Mouse (Mus musculus) limb, embryonic 12.5 days (tissue): ENCODE data around the gene Trim25. TPM values are rescaled to one million over a fixed set of nuclear protein-coding genes. Genes with fewer than 3 reads are reported as not detected.
A peak's percentile ranks its signal among the peaks of the same experiment; 100 is the strongest.

ENCODE experiments used
- ATAC-seq: fragments of 200-750 bp; cut with Nextera tagmentation; 2 replicates; pipeline ENCODE4 v1.8.0; 2017; ENCODE audit warnings: low read depth, moderate TSS enrichment; ENCODE audit not compliant: insufficient number of reproducible peaks, insufficient read depth, low FRiP score, low TSS enrichment
- H3K27ac ChIP-seq: fragments of 300-500 bp; sonication (generic); 2 replicates; pipeline ENCODE4 v1.5.1; 2016; ENCODE audit warnings: mild to moderate bottlenecking, moderate library complexity
- H3K27me3 ChIP-seq: fragments of 300-500 bp; sonication (generic); 2 replicates; pipeline ENCODE4 v1.6.1; 2016; ENCODE audit warnings: mild to moderate bottlenecking, moderate library complexity
- H3K36me3 ChIP-seq: fragments of 300-500 bp; sonication (generic); 2 replicates; pipeline ENCODE4 v1.6.1; 2016; ENCODE audit warnings: mild to moderate bottlenecking, moderate library complexity
- H3K4me1 ChIP-seq: fragments of 300-500 bp; sonication (generic); replicated peaks from 2 replicates; pipeline ENCODE4 v1.6.1; 2016
- H3K4me2 ChIP-seq: fragments of 300-500 bp; sonication (generic); 2 replicates; pipeline ENCODE4 v1.6.1; 2016; ENCODE audit warnings: mild to moderate bottlenecking, moderate library complexity
- H3K4me3 ChIP-seq: fragments of 300-500 bp; sonication (generic); replicated peaks from 2 replicates; pipeline ENCODE4 v1.5.1; 2016; ENCODE audit warnings: mild to moderate bottlenecking
- H3K9ac ChIP-seq: fragments of 300-500 bp; sonication (generic); replicated peaks from 2 replicates; pipeline ENCODE4 v1.6.1; 2016; ENCODE audit warnings: mild to moderate bottlenecking, moderate library complexity
- H3K9me3 ChIP-seq: fragments of 300-500 bp; sonication (generic); 2 replicates; pipeline ENCODE4 v1.6.1; 2016; ENCODE audit warnings: mild to moderate bottlenecking, moderate library complexity
- WGBS: fragments of 180-500 bp; shearing (Covaris S2); methylation state at CpG from one replicate; pipeline ENCODE4 v1.1.7; 2016; 5-methylcytosine and 5-hydroxymethylcytosine counted together
- polyA plus RNA-seq: library from polyadenylated mRNA; unstranded; fragments of >200 nt; fragmentation: Nextera tagmentation; extraction: Ambion mirVana; gene quantifications from 2 replicates; pipeline ENCODE4 v1.2.1, GENCODE M21; 2016

The Trim25 gene
- 4.4 and 4.8 TPM in 2 replicates for polyA plus RNA-seq

DNA sequence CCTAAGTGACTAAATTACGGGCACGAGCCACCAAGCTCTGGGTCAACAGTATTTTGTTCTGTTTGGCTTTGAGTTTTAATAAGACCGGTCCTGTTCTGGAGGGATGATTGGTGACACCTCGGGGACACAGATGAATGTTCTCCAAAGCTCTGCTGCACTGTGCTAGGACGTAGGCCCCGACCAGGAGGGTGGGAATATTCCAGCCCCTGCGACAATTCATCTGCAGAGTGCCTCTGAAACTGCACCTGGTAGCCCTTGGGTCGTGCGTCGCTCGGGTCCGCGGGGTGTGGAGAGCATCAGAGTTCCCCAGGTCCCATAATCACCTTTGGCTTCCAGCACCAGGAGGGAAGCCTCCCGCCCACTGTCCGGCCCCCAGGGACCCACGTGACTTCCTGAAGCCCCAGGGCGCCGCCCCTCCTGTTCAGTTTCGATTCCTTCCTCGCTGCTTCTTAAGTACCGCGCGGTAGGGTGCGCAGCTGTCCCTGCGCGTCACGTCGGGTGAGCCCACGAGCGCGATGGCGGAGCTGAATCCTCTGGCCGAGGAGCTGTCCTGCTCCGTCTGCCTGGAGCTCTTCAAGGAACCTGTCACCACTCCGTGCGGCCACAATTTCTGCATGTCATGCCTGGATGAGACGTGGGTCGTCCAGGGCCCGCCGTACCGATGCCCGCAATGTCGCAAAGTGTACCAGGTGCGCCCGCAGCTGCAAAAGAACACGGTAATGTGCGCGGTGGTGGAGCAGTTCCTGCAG is at the start of gene Trim25:
Gene Trim25 (plus strand): TSS at position 403 of the 749 bp plus-strand sequence.
- no peaks in the 10 kb centered on the region for H3K36me3 ChIP-seq
- H3K27me3 ChIP-seq: peaks cover 34% of the 10 kb centered on the region
- ATAC-seq: peak; percentile 75
- no peaks in the 10 kb centered on the region for H3K9me3 ChIP-seq
- H3K4me1 ChIP-seq: 0 out of 2 replicates have a peak, but pooled peaks cover 3% of the 10 kb centered on the region
- peak within 1 kb of the TSS; percentile 47; the same call in 1 of the 2 replicates for H3K9ac ChIP-seq
- no peak within 1 kb of the TSS for H3K27ac ChIP-seq
- H3K4me3 ChIP-seq: peak within 1 kb of the TSS; percentile 48
- under 1% methylated on average over 48 of the region's 48 CpGs for WGBS
- peak within 1 kb of the TSS; percentile 64 for H3K4me2 ChIP-seq

DNA sequence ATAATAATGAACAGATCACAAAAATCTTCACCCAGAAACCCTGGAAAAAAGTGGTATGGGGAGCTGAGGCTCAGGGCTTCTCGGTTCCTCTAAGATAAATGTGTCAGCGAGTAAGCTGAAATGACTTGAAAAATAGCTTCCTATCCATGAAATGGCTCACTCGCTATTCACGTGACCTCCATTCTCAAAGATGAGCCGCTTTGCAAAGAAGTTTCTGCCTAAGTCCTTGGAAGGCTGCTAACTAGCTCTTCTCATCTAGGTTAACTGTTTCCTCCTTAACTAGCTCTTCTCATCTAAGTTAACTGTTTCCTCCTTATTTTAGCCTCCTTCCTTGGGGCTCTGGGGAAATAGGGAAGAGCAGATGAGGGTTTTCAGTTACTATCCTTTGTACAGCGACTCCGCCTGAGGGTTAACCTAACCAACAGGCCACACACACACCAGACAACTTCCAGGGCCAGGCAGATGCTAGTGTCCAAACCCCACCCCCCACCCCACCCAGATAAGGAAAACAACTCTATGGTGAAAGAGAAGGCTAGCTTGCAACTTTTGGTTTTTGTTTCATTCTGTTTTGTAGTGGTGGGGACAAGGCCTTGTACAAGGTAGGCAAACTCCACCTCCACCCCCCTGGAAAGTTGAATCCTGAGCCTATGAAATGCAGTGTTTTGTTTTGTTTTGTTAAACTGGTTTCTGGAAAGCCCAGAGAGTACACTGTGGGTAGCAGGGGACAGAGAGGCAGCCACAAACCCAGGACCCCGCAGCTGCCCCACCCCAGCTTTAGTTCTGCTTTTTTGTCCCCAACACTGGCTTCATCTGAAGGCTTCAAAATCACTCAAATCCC is 49.2 kb upstream of the Trim25 start:
- Histone ChIP-seq H3K36me3 (peaks cover 53% of the 10 kb centered on the region), H3K9me3 (no peaks in the 10 kb centered on the region), H3K4me3 (no peak overlapping the region), H3K4me2 (no peak overlapping the region), H3K9ac (no peak overlapping the region), H3K4me1 (peaks cover 4% of the 10 kb centered on the region; the same call in 1 of the 2 replicates), H3K27me3 (no peaks in the 10 kb centered on the region), H3K27ac (no peak overlapping the region)
- 91% methylated on average over 8 of the region's 8 CpGs for WGBS
- no peak for ATAC-seq

DNA sequence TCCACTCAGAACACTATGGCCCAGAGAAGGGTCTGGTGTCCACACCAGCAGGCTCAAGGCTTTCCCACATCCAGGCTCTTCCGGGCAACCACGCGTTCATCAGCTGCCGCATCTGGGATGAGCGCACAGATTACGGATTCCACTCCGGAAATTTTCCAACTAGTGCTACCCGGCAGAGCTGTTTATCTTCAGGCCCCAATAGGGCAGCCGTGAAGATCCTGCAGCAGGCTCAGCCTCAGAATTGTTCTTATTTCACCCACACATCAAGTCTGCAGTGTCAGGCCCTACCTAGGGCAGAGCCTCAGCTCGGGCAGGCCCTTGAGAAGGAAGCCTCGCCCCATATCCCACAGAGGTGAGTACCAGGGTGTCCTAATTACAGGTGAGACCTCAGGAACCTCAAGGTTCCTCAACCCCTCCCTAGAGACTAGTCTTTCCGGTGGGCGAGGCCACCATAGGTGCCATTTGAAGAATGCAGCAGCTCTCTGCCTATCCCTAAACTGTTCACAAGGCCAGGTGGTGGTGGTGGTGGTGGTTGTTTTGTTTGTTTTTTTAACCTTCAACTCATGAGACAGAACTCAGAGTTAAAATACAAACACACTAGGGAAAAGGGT is 48.4 kb upstream of the Trim25 start:
- Histone ChIP-seq H3K27me3 (no peaks in the 10 kb centered on the region), H3K9ac (no peak overlapping the region), H3K9me3 (no peaks in the 10 kb centered on the region), H3K27ac (no peak overlapping the region), H3K4me1 (peaks cover 8% of the 10 kb centered on the region; the same call in 1 of the 2 replicates), H3K4me2 (no peak overlapping the region), H3K36me3 (peaks cover 46% of the 10 kb centered on the region), H3K4me3 (no peak overlapping the region)
- WGBS: 89% methylated on average over 13 of the region's 13 CpGs
- ATAC-seq: no peak

DNA sequence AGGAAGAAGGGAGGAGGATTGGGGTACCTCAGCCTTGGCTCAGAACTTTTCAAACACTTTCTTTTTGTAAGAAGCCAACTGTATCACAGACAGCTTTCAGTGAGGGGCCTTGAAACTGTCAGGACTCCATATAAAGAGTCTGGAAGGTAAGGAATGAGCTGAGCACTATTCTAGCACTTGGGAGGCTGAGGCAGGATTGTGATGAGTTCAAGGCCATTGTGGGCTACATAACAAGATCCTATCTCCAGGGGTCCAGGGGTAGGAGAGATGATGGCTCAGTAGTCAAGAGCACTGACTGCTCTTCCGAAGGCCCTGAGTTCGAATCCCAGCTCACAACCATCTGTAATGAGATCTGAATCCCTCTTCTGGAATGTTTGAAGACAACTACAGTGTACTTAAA is 47.6 kb upstream of the Trim25 start:
- Histone ChIP-seq H3K9me3 (no peaks in the 10 kb centered on the region), H3K4me2 (no peak overlapping the region), H3K27me3 (no peaks in the 10 kb centered on the region), H3K9ac (no peak overlapping the region), H3K27ac (no peak overlapping the region), H3K36me3 (peaks cover 39% of the 10 kb centered on the region), H3K4me3 (no peak overlapping the region), H3K4me1 (peaks cover 8% of the 10 kb centered on the region; the same call in 1 of the 2 replicates)
- ATAC-seq: no peak
- WGBS: 100% methylated on average over 2 of the region's 2 CpGs

DNA sequence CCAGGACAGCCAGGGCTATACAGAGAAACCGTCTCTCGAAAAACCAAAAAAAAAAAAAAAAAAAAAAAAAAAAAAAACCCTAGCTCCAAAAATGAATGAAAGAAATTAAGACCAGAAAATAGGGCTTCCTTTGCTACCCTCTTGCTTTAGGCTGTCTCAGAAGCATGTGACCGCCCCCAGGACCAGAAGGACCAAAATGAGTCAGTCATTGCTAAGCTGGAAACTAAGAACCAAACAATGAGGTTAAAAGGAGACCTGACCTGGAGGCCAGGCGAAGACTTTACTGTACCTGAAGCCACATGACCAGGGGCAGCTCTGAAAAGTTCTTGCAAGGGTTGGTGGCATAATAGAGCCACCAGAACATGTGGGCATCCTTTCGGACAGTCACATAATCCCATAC is 47.1 kb upstream of the Trim25 start:
- Histone ChIP-seq H3K27ac (no peak overlapping the region), H3K9ac (no peak overlapping the region), H3K4me2 (no peak overlapping the region), H3K36me3 (peaks cover 35% of the 10 kb centered on the region), H3K9me3 (no peaks in the 10 kb centered on the region), H3K27me3 (no peaks in the 10 kb centered on the region), H3K4me3 (no peak overlapping the region), H3K4me1 (peaks cover 8% of the 10 kb centered on the region; the same call in 1 of the 2 replicates)
- ATAC-seq: no peak
- WGBS: 94% methylated on average over 5 of the region's 5 CpGs

DNA sequence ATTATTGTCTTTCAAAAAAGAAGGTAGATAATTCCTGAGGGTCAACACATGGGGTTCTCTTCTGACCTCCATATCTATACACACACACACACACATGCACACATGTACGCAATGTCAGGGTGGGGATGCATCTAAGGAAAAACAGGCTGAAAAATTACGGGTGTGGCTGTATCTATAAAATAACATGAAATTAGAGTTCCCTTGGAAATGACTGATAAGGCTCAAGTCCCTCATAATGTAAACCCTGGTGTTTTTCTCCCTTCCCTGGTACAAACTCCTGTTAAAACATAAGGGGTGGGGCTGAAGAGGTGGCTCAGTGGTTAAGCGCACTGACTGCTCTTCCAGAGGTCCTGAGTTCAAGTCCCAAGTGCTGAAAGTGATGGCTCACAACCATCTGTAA is 45.6 kb upstream of the Trim25 start:
- Histone ChIP-seq H3K27me3 (no peaks in the 10 kb centered on the region), H3K27ac (no peak overlapping the region), H3K4me3 (no peak overlapping the region), H3K4me1 (peaks cover 8% of the 10 kb centered on the region; the same call in 1 of the 2 replicates), H3K9ac (no peak overlapping the region), H3K4me2 (no peak overlapping the region), H3K9me3 (no peaks in the 10 kb centered on the region), H3K36me3 (peaks cover 35% of the 10 kb centered on the region)
- WGBS: 86% methylated on average over 3 of the region's 3 CpGs
- ATAC-seq: no peak

DNA sequence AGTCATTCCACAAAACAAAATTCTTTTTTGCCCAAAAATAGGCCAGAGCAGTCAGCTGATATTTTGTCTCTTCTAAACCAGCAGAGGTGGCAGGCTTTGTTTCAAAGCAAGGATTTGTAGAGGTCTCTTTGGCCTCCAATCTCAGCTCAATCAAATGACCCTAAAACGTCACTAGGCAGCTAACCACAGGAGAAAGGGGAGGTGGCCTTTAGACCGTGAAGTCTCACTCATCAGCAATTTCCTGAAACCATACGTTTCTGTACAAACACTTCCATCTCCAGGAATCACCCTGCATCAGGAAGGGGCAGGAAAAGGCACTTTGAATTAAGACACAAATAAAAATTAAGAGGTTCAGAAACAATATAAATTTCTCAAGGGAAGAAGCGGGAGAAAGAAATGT is 44.4 kb upstream of the Trim25 start:
- peak overlapping the region; percentile 75 for H3K27ac ChIP-seq
- H3K4me3 ChIP-seq: peak overlapping the region; percentile 57
- 0 out of 2 replicates have a peak, but pooled peaks have one; percentile 43 for ATAC-seq
- 2% methylated on average over 4 of the region's 4 CpGs for WGBS
- peaks cover 26% of the 10 kb centered on the region for H3K36me3 ChIP-seq
- no peaks in the 10 kb centered on the region for H3K27me3 ChIP-seq
- H3K4me1 ChIP-seq: peaks cover 8% of the 10 kb centered on the region; the same call in 1 of the 2 replicates
- no peaks in the 10 kb centered on the region for H3K9me3 ChIP-seq
- H3K9ac ChIP-seq: peak overlapping the region; percentile 60
- peak overlapping the region; percentile 57 for H3K4me2 ChIP-seq

DNA sequence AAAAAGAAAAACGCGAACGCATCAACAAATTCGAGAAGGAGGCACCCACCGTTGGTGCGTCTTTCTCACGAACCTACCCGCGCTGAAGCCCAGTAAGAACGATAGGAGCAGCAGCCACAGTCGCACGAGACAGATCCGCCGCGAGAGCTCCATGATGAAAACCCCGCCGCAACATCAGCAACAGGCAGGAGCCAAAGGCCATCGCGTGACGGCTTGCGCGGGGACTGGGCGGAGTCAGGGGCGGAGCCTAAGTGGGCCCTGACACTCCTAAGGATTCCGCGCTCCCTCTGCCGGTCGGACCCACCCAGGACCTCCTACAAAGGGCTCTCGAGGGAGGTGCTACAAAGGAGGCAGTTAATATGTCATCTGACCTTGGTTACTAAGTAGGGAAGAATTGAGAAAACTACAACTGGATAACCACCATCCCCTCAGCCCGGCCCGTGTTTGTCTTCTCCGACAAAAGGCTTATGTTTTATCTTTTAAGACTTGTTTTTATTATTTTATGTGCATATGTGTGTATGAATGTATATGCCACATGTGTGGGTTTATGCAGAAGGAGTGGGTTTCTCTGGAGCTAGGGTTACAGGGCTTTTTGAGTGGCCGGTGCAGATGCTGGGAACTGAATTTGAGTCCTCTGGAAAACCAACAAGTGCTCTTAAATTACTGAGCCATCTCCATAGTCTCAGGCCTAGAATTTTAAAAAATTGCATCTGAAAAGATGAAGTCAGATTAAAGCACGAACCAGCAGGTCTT is 43.8 kb upstream of the Trim25 start, which contains the start of gene Scpep1:
Gene Scpep1 (minus strand): TSS at position 249 of the 753 bp plus-strand sequence.
- Histone ChIP-seq H3K27ac (peak within 1 kb of the TSS; percentile 75), H3K9me3 (no peaks in the 10 kb centered on the region), H3K9ac (peak within 1 kb of the TSS; percentile 60), H3K27me3 (no peaks in the 10 kb centered on the region), H3K4me1 (peaks cover 8% of the 10 kb centered on the region; the same call in 1 of the 2 replicates), H3K36me3 (peaks cover 20% of the 10 kb centered on the region), H3K4me3 (peak within 1 kb of the TSS; percentile 57), H3K4me2 (peak within 1 kb of the TSS; percentile 57)
- 4% methylated on average over 34 of the region's 34 CpGs for WGBS
- ATAC-seq: peak; percentile 92

DNA sequence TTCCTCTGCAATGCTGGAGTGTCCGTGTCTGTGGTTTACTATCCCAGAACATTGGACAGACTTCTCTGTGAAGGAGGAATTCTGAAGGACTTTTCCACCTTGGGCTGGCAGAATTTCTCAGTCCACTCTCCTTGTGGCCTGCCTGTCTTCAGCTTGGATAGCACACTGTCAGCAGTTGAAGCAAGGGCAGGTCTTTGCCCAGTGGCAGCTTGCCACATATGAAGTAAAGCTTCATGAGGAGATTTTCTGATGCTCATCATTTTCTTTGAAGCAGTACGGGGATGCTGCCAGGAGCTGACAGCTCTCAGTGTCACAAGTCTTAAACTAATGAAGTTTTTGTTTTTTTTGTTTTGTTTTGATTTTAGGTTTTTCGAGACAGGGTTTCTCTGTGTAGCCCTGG is 40.3 kb upstream of the Trim25 start:
- Histone ChIP-seq H3K9me3 (no peaks in the 10 kb centered on the region), H3K4me3 (no peak overlapping the region), H3K36me3 (no peaks in the 10 kb centered on the region), H3K4me1 (peaks cover 4% of the 10 kb centered on the region; the same call in 1 of the 2 replicates), H3K27me3 (no peaks in the 10 kb centered on the region), H3K9ac (no peak overlapping the region), H3K27ac (no peak overlapping the region), H3K4me2 (no peak overlapping the region)
- 81% methylated on average over 3 of the region's 3 CpGs for WGBS
- ATAC-seq: no peak

DNA sequence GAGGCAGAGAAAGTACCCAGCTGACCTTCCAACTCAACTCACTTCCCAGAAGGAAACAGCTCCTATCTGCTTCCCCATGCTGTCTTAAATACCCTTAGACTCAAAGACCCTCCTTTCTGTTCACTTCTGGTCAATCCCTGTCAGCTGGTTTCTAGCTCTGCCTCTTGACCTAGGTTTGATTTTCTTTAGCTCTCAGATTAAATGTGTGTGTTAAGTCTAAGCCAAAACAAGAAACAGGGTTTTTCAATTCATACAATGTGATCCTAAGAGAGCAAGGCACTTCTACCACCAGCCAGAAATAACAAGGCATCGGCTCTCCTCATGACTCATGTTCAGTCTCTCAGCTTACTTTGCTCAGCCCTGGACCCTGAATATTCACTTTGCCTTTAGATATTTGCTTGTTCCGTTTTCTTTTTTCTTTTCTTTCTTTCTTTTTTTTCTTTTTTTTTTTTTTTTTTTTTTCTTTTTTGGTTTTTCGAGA is 32.3 kb upstream of the Trim25 start, which contains the start of gene Elobl:
Gene Elobl (minus strand): TSS at position 51 of the 481 bp plus-strand sequence.
- Histone ChIP-seq H3K36me3 (no peaks in the 10 kb centered on the region), H3K4me2 (no peak within 1 kb of the TSS), H3K27ac (no peak within 1 kb of the TSS), H3K27me3 (no peaks in the 10 kb centered on the region), H3K4me3 (no peak within 1 kb of the TSS), H3K4me1 (no peaks in the 10 kb centered on the region), H3K9me3 (no peaks in the 10 kb centered on the region), H3K9ac (no peak within 1 kb of the TSS)
- 83% methylated on average over 2 of the region's 3 CpGs for WGBS
- ATAC-seq: no peak
